Mouse (Mus musculus) midbrain, postnatal 0 days (tissue): Measurements from ENCODE around the gene Nipa2. TPM values are rescaled to one million over a fixed set of nuclear protein-coding genes. Genes with fewer than 3 reads are reported as not detected.

Experiments used
- ATAC-seq: fragments of 200-750 bp; cut with Nextera tagmentation; 2 replicates; pipeline ENCODE4 v1.8.0; 2017; ENCODE audit warnings: moderate number of reproducible peaks, mild to moderate bottlenecking, moderate TSS enrichment, moderate library complexity; ENCODE audit not compliant: low FRiP score
- DNase-seq: peaks from one replicate; pipeline ENCODE4 v3.0.0-alpha.2; 2015; ENCODE audit warnings: low spot score
- H3K27ac ChIP-seq: fragments of 300-500 bp; sonication (generic); 2 replicates; pipeline ENCODE4 v1.5.1; 2014; ENCODE audit warnings: low read depth, mild to moderate bottlenecking, low read length, mixed read lengths
- H3K27me3 ChIP-seq: fragments of 300-500 bp; sonication (generic); 2 replicates; pipeline ENCODE4 v1.6.1; 2014; ENCODE audit warnings: low read length, control low read depth, mixed read lengths; ENCODE audit not compliant: insufficient read depth
- H3K36me3 ChIP-seq: fragments of 300-500 bp; sonication (generic); 2 replicates; pipeline ENCODE4 v1.6.1; 2014; ENCODE audit warnings: low read length, control low read depth, mixed read lengths; ENCODE audit not compliant: insufficient read depth
- H3K4me1 ChIP-seq: fragments of 300-500 bp; sonication (generic); 2 replicates; pipeline ENCODE4 v1.6.1; 2014; ENCODE audit warnings: mild to moderate bottlenecking, control low read depth, antibody characterized with exemption, low read length, mixed read lengths; ENCODE audit not compliant: insufficient read depth
- H3K4me2 ChIP-seq: fragments of 300-500 bp; sonication (generic); 2 replicates; pipeline ENCODE4 v1.6.1; 2014; ENCODE audit warnings: low read depth, mild to moderate bottlenecking, low read length, mixed read lengths; ENCODE audit not compliant: poor library complexity, severe bottlenecking
- H3K4me3 ChIP-seq: fragments of 300-500 bp; sonication (generic); 2 replicates; pipeline ENCODE4 v1.5.1; 2014; ENCODE audit warnings: low read depth, mild to moderate bottlenecking, low read length, moderate library complexity
- H3K9ac ChIP-seq: fragments of 300-500 bp; sonication (generic); replicated peaks from 2 replicates; pipeline ENCODE4 v1.6.1; 2014; ENCODE audit warnings: mild to moderate bottlenecking, low read length, moderate library complexity, mixed read lengths; ENCODE audit not compliant: poor library complexity, severe bottlenecking
- H3K9me3 ChIP-seq: fragments of 300-500 bp; sonication (generic); 2 replicates; pipeline ENCODE4 v1.6.1; 2016; ENCODE audit warnings: low read length, control low read depth
- CTCF ChIP-seq: IDR thresholded peaks from 2 replicates; pipeline ENCODE4 v1.5.1; 2016; ENCODE audit warnings: antibody characterized with exemption, mild to moderate bottlenecking
- WGBS: fragments of 180-500 bp; shearing (Covaris S2); extraction: QIAGEN DNeasy Blood & Tissue Kit; methylation state at CpG from one replicate; pipeline ENCODE4 v1.1.7; 2014; 5-methylcytosine and 5-hydroxymethylcytosine counted together
- polyA plus RNA-seq: library from polyadenylated mRNA; unstranded; fragments of >200 nt; fragmentation: Nextera tagmentation; extraction: Ambion mirVana; gene quantifications from 2 replicates; pipeline ENCODE4 v1.2.1, GENCODE M21; 2015
- total RNA-seq: library from RNA; depleted of rRNA; stranded (reverse); fragments of >200 nt; gene quantifications from 2 replicates; pipeline ENCODE4 v1.2.3, GENCODE M21; 2014

Nipa2 gene
- total and polyA plus RNA-seq, 2 experiments from 2014 or later = 28.9 to 31.3 TPM

DNA sequence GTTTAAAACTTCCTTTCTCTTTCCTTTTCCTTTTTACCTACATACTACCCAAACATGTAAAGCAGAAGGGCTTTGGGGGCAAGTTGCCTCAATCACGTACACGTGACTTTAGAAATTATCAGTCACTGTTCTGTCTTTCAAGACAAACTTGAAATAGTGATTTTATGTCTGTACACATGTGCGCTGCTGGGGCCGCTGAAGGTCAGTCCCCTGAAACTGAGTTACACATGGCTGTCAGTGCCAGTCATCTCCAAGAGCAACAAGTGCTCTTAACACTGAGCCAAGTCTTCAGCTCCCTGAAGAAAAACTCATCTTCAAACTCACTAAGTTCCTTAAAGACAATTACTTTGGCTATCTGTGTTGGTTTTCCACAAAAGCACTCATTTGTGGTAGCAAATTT lies 4.4 kb downstream of the Nipa2 start:
- no peak overlapping the region for H3K4me3 ChIP-seq
- peaks cover 3% of the 10 kb centered on the region; the same call in 1 of the 2 replicates for H3K4me1 ChIP-seq
- no peaks in the 10 kb centered on the region for H3K36me3 ChIP-seq
- no peaks in the 10 kb centered on the region for H3K9me3 ChIP-seq
- no peak overlapping the region for H3K9ac ChIP-seq
- no peak for ATAC-seq
- 97% methylated on average over 4 of the region's 4 CpGs for WGBS
- H3K4me2 ChIP-seq = no peak overlapping the region
- no peak for TF ChIP-seq CTCF
- H3K27ac ChIP-seq = no peak overlapping the region
- DNase-seq = no peak
- no peaks in the 10 kb centered on the region for H3K27me3 ChIP-seq

DNA sequence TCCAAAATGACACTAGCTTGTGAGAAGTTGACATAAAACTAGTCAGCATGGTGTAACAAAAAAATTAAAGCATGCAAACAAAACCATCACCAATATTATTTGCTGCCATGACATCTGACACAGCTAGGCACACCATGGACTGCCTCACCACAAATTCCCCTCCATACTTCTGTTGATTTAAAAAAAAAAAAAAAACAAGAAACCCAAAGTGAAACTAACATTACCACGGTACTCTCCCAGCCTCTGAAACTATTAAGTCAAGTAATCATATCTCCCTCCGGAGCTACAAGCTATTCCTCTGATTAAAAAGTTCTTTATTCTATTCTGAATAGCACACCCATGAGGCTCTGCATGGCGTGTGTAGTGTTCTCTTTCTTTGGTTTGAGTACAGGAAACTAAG lies 5.1 kb downstream of the Nipa2 start:
- over 99% methylated on average over 3 of the region's 3 CpGs for WGBS
- no peak for DNase-seq
- ATAC-seq = no peak
- no peak overlapping the region for H3K4me2 ChIP-seq
- H3K9me3 ChIP-seq = no peaks in the 10 kb centered on the region
- no peak for TF ChIP-seq CTCF
- peaks cover 3% of the 10 kb centered on the region; the same call in 1 of the 2 replicates for H3K4me1 ChIP-seq
- H3K4me3 ChIP-seq = no peak overlapping the region
- no peak overlapping the region for H3K27ac ChIP-seq
- H3K9ac ChIP-seq = no peak overlapping the region
- no peaks in the 10 kb centered on the region for H3K27me3 ChIP-seq
- H3K36me3 ChIP-seq = no peaks in the 10 kb centered on the region

DNA sequence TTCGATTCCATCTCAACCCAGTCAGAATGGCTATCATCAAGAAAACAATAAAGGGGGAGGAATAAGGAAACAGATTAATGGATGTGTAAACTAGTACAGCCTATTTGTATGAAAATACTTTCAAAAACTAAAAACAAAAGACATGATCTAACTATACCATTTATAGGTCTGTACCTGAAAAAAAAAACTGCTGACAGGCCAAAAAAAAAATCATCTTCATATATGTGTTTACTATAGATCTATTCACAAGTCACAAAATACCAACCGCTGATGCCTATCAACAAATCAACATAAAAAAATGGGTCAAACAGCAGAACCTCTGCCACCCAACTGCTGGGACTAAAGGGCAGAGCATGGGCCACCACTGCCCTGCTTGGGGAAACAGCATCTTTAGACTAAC lies 6.2 kb downstream of the Nipa2 start:
- Histone ChIP-seq H3K27me3 (no peaks in the 10 kb centered on the region), H3K36me3 (no peaks in the 10 kb centered on the region), H3K9ac (no peak overlapping the region), H3K27ac (no peak overlapping the region), H3K9me3 (no peaks in the 10 kb centered on the region), H3K4me1 (peaks cover 2% of the 10 kb centered on the region; the same call in 1 of the 2 replicates), H3K4me3 (no peak overlapping the region), H3K4me2 (no peak overlapping the region)
- DNase-seq = no peak
- no peak for TF ChIP-seq CTCF
- ATAC-seq = no peak
- whole genome bisulfite sequencing = 98% methylated on average over 2 of the region's 2 CpGs

DNA sequence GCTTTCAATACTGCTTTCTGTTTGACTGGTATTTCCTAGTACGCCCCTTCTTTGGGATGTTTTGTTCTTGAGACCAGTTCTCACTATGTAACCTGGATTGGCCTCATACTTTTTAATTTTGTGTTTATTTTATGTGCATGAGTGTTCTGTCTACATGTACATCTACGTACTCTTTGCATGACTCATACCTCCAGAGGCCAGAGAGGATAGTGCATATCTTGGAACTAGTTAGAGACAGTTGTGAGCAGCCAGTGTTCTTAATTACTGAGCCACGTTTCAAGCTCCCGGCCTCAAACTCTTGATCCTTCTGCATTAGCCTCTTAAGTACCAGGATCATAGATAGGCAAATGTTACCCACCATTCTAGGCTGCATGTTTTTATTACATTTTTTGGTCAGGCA lies 23.9 kb downstream of the Nipa2 start:
- no peak overlapping the region for H3K4me3 ChIP-seq
- 0 out of 2 replicates have a peak, but pooled peaks cover 3% of the 10 kb centered on the region for H3K36me3 ChIP-seq
- no peaks in the 10 kb centered on the region for H3K9me3 ChIP-seq
- no peak overlapping the region for H3K9ac ChIP-seq
- 92% methylated on average over 4 of the region's 4 CpGs for WGBS
- no peaks in the 10 kb centered on the region for H3K27me3 ChIP-seq
- H3K27ac ChIP-seq = no peak overlapping the region
- ATAC-seq (no peak), DNase-seq (no peak)
- no peaks in the 10 kb centered on the region for H3K4me1 ChIP-seq
- no peak overlapping the region for H3K4me2 ChIP-seq
- TF ChIP-seq CTCF = no peak

DNA sequence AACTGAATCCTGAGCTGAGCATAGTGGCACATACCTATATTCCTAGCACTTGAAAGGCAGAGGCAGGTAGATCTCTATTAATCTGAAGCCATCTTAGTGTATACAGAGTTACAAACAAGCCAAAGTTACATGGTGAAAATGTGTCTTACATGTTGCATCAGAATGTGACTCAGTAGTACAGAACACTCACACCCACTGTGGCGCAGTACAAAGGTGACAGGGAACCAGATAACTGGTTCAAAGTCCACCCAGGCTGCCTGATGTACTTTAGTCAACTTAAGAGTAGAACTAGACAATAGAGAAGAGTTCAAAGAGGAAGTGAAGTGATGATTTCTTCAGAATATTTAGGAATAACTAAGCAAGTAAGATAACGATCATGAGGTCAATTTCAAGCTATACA lies 27.3 kb downstream of the Nipa2 start:
- WGBS = 94% methylated on average over 2 of the region's 2 CpGs
- no peak for ATAC-seq
- Histone ChIP-seq H3K4me3 (no peak overlapping the region), H3K4me2 (no peak overlapping the region), H3K9ac (no peak overlapping the region), H3K27me3 (no peaks in the 10 kb centered on the region), H3K4me1 (no peaks in the 10 kb centered on the region), H3K36me3 (peaks cover 8% of the 10 kb centered on the region), H3K9me3 (no peaks in the 10 kb centered on the region), H3K27ac (no peak overlapping the region)
- DNase-seq = no peak
- TF ChIP-seq CTCF = no peak

DNA sequence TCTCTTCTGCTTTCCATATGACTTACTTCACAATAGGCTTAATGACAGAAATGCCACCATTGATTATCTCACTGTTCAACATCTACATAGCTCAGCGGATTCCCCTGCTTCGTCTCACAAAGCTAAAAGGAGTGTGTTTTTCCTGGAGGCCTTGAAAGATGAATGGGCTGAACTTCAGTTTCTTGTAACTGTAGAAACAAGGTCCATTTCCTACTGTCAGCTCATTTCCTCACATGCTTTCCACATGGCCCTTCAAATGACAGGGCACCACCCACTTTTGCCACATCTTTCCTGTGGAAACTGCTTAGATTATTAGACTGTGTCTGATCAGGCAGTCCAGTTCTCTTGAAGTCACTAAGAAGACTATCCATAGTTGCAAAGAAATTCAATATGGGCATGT lies 33.6 kb downstream of the Nipa2 start:
- Histone ChIP-seq H3K4me2 (no peak overlapping the region), H3K27me3 (no peaks in the 10 kb centered on the region), H3K9ac (no peak overlapping the region), H3K9me3 (no peaks in the 10 kb centered on the region), H3K27ac (no peak overlapping the region), H3K4me3 (no peak overlapping the region), H3K36me3 (peaks cover 21% of the 10 kb centered on the region), H3K4me1 (no peaks in the 10 kb centered on the region)
- ATAC-seq (no peak), DNase-seq (no peak)
- no peak for TF ChIP-seq CTCF
- 83% methylated on average over 2 of the region's 2 CpGs for WGBS
